Mouse (Mus musculus): ENCODE data around the gene Olfr1367. TPM values are rescaled to one million over a fixed set of nuclear protein-coding genes. Genes with fewer than 3 reads are reported as not detected.

Olfr1367 gene
- total RNA-seq (2021), result not detected
- polyA plus RNA-seq (2012; rRNA removed), result not detected in 2 replicates
- long read RNA-seq, result 0 reads

DNA sequence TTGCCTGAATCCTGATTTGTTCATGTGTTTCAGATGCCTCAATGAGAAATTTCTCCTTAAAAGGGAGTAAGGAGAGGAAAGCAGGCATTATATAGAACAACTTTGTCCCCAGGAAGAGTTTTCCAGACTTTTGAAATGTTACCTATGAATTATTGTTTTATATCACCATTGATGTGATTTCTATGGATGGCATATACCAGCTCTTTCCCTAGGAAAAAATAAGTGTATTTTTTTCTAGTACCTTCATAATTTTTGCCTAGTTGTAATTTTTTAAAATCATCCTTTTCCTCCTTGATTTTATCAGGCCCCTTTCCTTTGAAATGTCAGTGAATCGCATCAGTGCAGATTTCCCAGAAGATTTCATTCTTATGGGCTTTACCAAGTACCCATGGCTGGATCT, at the start of gene Olfr1367:
Gene Olfr1367 (plus strand): TSS at position 301 of the 400 bp plus-strand sequence.
- no peak for DNase-seq

DNA sequence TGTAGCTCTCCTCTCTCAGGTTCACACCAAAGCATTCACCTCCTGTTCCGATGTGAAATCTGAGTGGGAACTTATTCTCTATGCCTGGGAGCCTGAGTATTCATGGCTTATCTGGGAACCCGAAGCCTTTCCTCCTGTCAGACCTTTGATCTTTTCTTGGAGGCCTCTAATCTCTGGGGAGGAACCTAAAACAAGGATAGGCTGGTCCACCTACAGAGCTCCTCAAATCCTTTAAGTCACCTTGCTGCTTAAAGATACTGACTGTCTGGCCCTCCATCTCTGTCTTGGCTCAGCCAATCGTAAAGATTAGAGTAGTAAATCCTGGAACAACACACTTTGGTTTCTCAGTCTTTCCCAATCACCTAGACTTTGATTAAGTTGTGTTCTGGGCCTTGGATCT, 48.2 kb upstream of the Olfr1367 start:
- DNase-seq, result no peak

- DNase-seq, result no peak
These were observed 42.1 kb upstream of the Olfr1367 start for GRCm38 (mm10) chr13:21304483-21305066.

DNA sequence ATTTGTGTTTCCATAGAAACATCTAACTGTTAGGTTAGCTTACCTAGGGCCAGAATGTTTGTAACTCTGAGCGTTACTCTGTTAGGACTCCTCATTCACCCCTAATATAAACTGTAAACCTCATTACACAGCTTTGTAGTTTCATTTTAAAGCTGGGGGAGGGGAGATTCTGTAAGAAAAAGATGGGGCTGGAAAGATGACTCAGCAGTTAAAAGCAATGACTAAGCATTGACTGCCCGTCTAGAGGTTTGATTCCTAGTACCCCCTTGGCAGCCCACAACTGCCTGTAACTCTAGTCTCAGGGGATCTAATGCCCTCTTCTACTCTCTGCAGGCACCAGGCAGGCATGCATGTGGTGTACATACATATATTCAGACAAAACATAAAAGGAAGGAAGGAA, 36.9 kb upstream of the Olfr1367 start:
- no peak for DNase-seq

DNA sequence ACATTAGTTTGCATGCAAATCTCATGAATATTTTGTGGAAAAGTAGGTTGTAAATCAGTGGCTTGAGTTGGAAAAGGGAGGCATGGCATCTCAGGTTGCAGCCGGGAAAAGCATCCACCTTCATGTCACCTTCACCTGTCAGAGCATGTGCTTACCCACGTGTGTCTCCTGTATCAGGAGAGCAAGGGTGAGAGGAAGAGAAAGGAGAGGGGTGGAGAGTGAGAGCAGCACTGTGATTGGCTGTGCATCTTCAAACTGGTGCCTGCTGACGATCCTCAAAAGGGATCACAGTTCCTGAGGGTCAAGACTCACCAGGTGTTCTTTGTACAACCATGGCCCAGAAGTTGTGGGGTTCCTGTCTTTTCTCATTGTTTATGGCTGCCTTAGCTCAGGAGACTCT, 34.8 kb upstream of the Olfr1367 start, which contains the start of gene Gpx6:
Gene Gpx6 (plus strand): TSS at position 200 of the 400 bp plus-strand sequence.
- DNase-seq, result no peak

GRCm38 (mm10) chr13:21312854-21313253, 33.9 kb upstream of the Olfr1367 start:
- no peak for DNase-seq

- no peak for DNase-seq
These were observed 32.8 kb upstream of the Olfr1367 start for GRCm38 (mm10) chr13:21313903-21314302.

- DNase-seq, result no peak
These were observed 26.4 kb upstream of the Olfr1367 start for GRCm38 (mm10) chr13:21320262-21320661.

DNA sequence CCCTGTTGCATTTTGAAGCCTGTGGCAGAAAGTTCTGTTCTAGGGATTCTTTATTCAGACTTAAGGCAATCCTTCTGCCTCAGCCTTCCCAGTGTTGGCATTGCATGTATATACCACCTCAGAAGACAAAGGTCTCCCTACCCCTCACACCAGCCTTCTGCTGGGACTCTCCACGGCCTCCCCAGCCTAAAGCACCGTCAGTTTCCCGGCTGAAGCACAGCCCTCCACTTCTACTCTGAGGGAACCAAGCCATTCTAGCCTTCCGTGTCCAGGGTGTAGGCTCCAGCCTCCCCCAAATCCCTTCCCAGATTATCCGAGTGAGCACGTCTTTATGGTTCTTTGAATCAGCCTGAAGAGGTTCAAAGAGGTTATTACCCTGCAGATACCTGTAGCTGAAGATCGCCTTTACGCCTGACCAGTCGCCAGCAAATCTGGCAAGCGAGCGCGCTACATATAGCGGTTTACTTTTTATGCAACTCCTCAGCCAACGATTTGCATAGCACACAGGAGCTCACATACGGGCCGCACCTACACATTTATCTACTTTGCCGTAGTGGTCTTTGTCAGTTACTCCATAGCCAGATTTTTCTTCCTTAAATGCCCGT, 24.7 kb upstream of the Olfr1367 start:
- no peak for DNase-seq

DNA sequence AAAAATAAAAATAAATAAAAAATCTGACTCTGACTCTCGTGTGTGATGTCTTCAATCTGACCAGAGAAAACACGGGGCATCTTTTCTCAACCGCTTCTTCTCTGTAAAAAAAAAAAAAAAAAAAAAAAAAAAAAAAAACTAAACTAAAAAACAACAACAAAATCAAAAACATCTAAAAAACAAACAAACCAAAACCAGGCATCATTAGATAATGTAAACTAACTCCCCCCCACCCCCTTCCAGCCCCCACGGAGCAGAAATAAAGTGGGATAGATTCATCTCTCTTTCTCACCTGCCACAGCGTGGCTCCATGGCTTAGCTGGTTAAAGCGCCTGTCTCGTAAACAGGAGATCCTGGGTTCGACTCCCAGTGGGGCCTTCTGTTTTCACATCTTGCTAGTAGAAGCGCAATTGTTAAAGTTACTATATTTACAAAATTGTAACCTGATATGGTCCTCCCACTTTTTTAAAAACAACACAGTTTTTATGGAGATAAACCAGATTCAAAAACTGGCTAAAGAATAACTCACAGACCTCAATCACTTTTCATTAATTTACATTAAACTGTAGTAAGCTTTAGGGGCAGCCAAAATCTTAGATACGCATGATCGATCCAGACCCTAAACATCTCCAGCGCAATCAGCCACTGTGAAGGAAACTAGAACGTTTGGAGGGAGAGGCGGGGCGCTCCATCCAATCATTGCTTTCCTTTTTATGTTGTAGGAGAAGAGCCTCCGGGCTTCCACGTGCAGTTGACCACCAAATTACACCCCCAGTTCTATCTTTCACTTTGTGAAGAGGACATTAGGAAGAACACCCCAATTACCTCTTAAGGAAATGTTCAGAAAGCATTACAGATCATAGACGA, 24.0 kb upstream of the Olfr1367 start:
- peak; percentile 21 for DNase-seq

DNA sequence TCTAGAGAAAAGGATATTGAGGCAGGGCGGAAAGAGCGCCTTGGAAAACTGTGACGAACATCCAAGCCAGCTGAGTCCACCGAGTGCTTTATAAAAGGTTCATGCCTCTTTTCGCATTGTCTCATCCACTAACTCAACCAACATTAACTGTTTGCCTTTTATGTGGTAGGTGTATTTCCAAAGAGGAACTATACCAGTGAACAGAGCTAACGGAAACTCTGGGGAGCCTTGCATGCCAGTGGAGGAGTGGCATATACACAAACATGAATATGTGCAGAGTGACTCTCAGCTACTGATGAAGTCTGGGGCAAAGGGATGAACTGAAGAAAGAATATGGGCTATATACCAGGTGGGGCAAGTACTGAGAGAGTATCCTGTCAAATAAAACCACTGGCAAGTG, 23.3 kb upstream of the Olfr1367 start:
- DNase-seq, result no peak

- peak; percentile 17 for DNase-seq
These were observed 20.5 kb upstream of the Olfr1367 start for GRCm38 (mm10) chr13:21326191-21326590.

GRCm38 (mm10) chr13:21326657-21327211, 20.0 kb upstream of the Olfr1367 start:
- peak; percentile 87 for DNase-seq

- peak; percentile 3 for DNase-seq
These were observed 19.3 kb upstream of the Olfr1367 start for GRCm38 (mm10) chr13:21327424-21327823.

- DNase-seq, result no peak
These were observed 3.9 kb downstream of the Olfr1367 start for GRCm38 (mm10) chr13:21350593-21350992.

DNA sequence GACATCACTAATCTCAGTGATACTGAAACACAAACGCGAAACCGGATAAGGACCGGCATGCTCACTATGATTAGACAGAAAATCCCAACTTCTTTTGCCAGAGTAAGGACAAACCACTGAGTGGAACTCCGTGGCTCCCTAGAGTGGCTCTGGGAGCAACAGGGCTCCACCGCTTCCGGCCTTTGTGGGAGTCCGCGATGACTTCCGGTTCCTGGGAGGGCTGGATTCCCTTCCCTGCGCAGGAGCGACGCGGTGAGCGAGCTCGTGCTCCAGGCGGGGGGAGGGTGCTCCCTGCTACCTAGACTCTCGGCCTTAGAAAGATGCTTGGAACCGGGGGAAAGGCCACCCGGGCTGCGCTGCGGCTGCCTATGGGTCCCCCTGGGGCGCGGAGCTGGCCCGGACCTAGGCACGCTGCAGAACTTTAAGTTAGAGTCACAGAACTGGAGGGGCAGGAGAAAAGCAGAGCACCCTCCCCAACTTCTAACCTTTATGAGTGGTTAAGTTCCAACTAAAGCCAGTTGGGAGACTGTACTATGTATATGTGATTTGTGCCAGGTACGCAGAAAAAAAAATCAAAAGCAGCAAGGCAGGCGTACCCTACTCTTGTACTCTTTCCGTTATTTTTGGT, 16.0 kb downstream of the Olfr1367 start, which contains the start of gene Zscan12:
Gene Zscan12 (plus strand): TSS at position 200 of the 628 bp plus-strand sequence.
- DNase-seq, result peak; percentile 95

DNA sequence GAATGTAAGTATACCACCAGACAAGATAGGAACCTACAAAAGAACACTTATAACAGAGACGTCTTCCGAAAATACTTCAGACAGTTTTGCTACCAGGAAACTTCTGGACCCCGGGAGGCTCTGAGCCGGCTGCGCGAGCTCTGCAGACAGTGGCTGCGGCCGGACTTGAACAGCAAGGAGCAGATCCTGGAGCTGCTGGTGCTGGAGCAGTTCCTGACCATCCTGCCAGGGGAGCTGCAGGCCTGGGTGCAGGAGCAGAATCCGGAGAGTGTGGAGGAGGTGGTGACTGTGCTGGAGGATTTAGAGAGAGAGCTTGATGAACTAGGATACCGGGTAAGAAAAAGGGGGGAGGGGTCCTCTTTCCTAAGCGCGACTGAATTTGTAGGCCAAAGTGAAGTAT, 17.0 kb downstream of the Olfr1367 start:
- DNase-seq, result peak; percentile 10

DNA sequence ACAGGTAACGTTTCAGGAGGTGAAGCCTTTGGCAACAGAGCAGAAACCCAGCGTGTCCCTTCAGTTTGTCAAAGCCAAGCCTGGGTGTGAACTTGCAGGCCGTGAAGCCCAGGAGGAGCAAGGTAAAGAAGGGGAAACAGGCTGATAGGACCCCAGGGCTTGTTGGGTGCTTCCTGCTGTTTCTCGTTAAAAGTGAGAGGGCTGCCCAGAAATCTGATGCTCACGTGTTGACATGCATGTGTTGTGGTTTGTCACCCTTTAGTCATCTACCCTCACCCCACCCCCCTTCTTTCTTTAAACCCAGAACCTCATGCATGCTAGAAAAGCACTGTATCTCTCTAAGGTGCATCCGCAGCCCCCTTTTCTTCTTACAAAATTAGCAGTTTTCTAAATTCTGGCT, 19.9 kb downstream of the Olfr1367 start:
- no peak for DNase-seq

GRCm38 (mm10) chr13:21372700-21373099, 26.0 kb downstream of the Olfr1367 start:
- DNase-seq, result no peak

GRCm38 (mm10) chr13:21377773-21378172, 31.1 kb downstream of the Olfr1367 start:
- no peak for DNase-seq

DNA sequence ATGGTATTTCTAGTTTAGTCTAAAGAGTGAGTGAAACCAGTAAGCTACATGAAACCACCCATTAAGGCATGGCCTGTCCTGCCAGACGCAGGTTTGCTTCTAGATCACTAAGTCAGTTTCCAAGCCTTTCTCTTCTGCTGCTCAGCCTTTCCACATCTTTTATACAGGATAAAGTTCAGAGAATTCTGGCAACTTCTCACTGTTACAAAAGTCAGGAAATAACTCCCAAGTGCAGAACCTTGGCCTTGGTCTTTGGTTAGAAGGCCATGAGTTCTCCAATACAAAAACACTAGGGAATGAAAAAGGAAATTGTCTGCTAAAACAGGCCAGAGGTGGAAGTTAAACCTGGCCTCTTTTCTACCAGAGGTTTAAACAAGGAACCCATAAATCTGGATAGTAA, 48.5 kb downstream of the Olfr1367 start:
- DNase-seq, result peak; percentile 37

DNA sequence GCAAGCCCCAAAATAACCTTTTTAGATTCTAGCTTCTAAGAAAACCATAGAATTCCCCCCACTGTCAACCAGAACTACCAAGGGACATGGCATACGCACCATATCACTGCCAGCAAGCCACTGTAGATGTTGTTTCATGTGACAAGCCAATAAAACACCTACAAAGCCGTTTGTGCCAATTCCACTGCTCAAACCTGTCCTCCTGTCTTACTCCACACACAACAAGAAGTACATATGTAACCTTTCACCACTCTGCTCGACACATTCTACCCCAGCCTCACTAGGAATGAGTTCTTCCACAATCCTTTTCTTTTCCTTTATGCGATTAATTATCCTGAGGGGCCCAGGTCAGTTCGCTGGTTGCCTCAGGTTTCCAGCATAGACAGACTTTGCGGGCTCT, 48.9 kb downstream of the Olfr1367 start:
- DNase-seq, result no peak

Measured in adrenal gland, adult 2 months (tissue).